Mouse (Mus musculus) cerebellum, adult 2 months (tissue): Measurements from ENCODE around the gene Nap1l4.

Experiments
- CTCF ChIP-seq: fragments of 200-500 bp; IDR thresholded peaks from 2 replicates; pipeline ENCODE4 v1.5.1; 2011; ENCODE audit warnings: low read depth, mild to moderate bottlenecking, control low read depth, low read length, moderate library complexity, borderline replicate concordance; ENCODE audit not compliant: insufficient read depth
- POLR2A ChIP-seq: fragments of 200-500 bp; IDR thresholded peaks from 2 replicates; pipeline ENCODE4 v1.6.1; 2011; ENCODE audit warnings: low read length, control low read depth, borderline replicate concordance; ENCODE audit not compliant: insufficient read depth

- TF ChIP-seq CTCF: no peak
- no peak for TF ChIP-seq POLR2A
These were observed 73.0 kb downstream of the Nap1l4 start for GRCm38 (mm10) chr7:143475876-143476275.
